Mouse (Mus musculus): Measurements from ENCODE around the gene Gbe1. TPM values are rescaled to one million over a fixed set of nuclear protein-coding genes. Genes with fewer than 3 reads are reported as not detected.

Gene Gbe1
- polyA plus RNA-seq, 1 experiment from 2014 or later = 17.6 TPM

GRCm38 (mm10) chr16:70527224-70527623 is 213.5 kb downstream of the Gbe1 start:
- WGBS = 96% methylated on average over 8 of the region's 8 CpGs
- Histone ChIP-seq H3K36me3 (no peaks in the 10 kb centered on the region), H3K4me3 (no peak overlapping the region), H3K4me1 (no peaks in the 10 kb centered on the region), H3K27ac (replicated peaks) (no peak overlapping the region), H3K27me3 (ENCODE audit: low read depth, poor library complexity, severe bottlenecking) (no peaks in the 10 kb centered on the region), H3K9me3 (replicated peaks) (no peaks in the 10 kb centered on the region)
- no peak for DNase-seq (ENCODE audit: low spot score)

GRCm38 (mm10) chr16:70535224-70535623 is 221.5 kb downstream of the Gbe1 start:
- 92% methylated on average over 2 of the region's 2 CpGs for WGBS
- Histone ChIP-seq H3K36me3 (no peaks in the 10 kb centered on the region), H3K4me1 (no peaks in the 10 kb centered on the region), H3K9me3 (replicated peaks) (no peaks in the 10 kb centered on the region), H3K27me3 (ENCODE audit: low read depth, poor library complexity, severe bottlenecking) (no peaks in the 10 kb centered on the region), H3K4me3 (no peak overlapping the region), H3K27ac (replicated peaks) (no peak overlapping the region)
- DNase-seq (ENCODE audit: low spot score) = no peak

- 25% methylated on average over 3 of the region's 3 CpGs for WGBS
- peak; percentile 49 for DNase-seq (ENCODE audit: low spot score)
- H3K4me1 ChIP-seq = peaks cover 19% of the 10 kb centered on the region
- H3K27ac ChIP-seq (replicated peaks) = peak overlapping the region; percentile 69
- H3K27me3 ChIP-seq (ENCODE audit: low read depth, poor library complexity, severe bottlenecking) = no peaks in the 10 kb centered on the region
- H3K9me3 ChIP-seq (replicated peaks) = no peaks in the 10 kb centered on the region
- no peak overlapping the region for H3K4me3 ChIP-seq
- H3K36me3 ChIP-seq = no peaks in the 10 kb centered on the region
Observed at GRCm38 (mm10) chr16:70550835-70551234, 237.1 kb downstream of the Gbe1 start.

- no peaks in the 10 kb centered on the region for H3K36me3 ChIP-seq
- H3K4me1 ChIP-seq = no peaks in the 10 kb centered on the region
- no peak for DNase-seq (ENCODE audit: low spot score)
- 91% methylated on average over 10 of the region's 10 CpGs for WGBS
- no peak overlapping the region for H3K27ac ChIP-seq (replicated peaks)
- H3K4me3 ChIP-seq = no peak overlapping the region
- H3K9me3 ChIP-seq (replicated peaks) = no peaks in the 10 kb centered on the region
- no peaks in the 10 kb centered on the region for H3K27me3 ChIP-seq (ENCODE audit: low read depth, poor library complexity, severe bottlenecking)
Observed at GRCm38 (mm10) chr16:70561635-70562348, 248.0 kb downstream of the Gbe1 start.

- Histone ChIP-seq H3K27ac (replicated peaks) (no peak overlapping the region), H3K9me3 (replicated peaks) (no peaks in the 10 kb centered on the region), H3K4me3 (no peak overlapping the region), H3K27me3 (ENCODE audit: low read depth, poor library complexity, severe bottlenecking) (no peaks in the 10 kb centered on the region), H3K36me3 (no peaks in the 10 kb centered on the region), H3K4me1 (no peaks in the 10 kb centered on the region)
- DNase-seq (ENCODE audit: low spot score) = no peak
- 94% methylated on average over 8 of the region's 8 CpGs for WGBS
Observed at GRCm38 (mm10) chr16:70562574-70562973, 248.8 kb downstream of the Gbe1 start.

GRCm38 (mm10) chr16:70563456-70563855 is 249.7 kb downstream of the Gbe1 start:
- Histone ChIP-seq H3K36me3 (no peaks in the 10 kb centered on the region), H3K4me1 (no peaks in the 10 kb centered on the region), H3K27ac (replicated peaks) (no peak overlapping the region), H3K27me3 (ENCODE audit: low read depth, poor library complexity, severe bottlenecking) (no peaks in the 10 kb centered on the region), H3K9me3 (replicated peaks) (no peaks in the 10 kb centered on the region), H3K4me3 (no peak overlapping the region)
- WGBS = 72% methylated on average over 5 of the region's 5 CpGs
- no peak for DNase-seq (ENCODE audit: low spot score)

GRCm38 (mm10) chr16:70568341-70569265 is 254.9 kb downstream of the Gbe1 start:
- H3K27me3 ChIP-seq (ENCODE audit: low read depth, poor library complexity, severe bottlenecking) = no peaks in the 10 kb centered on the region
- no peaks in the 10 kb centered on the region for H3K9me3 ChIP-seq (replicated peaks)
- H3K36me3 ChIP-seq = no peaks in the 10 kb centered on the region
- DNase-seq (ENCODE audit: low spot score) = peak; percentile 27
- H3K27ac ChIP-seq (replicated peaks) = no peak overlapping the region
- H3K4me1 ChIP-seq = no peaks in the 10 kb centered on the region
- H3K4me3 ChIP-seq = no peak overlapping the region
- WGBS = 67% methylated on average over 23 of the region's 23 CpGs

- DNase-seq (ENCODE audit: low spot score) = no peak
- H3K4me3 ChIP-seq = no peak overlapping the region
- H3K4me1 ChIP-seq = no peaks in the 10 kb centered on the region
- H3K36me3 ChIP-seq = no peaks in the 10 kb centered on the region
- no peak overlapping the region for H3K27ac ChIP-seq (replicated peaks)
- H3K9me3 ChIP-seq (replicated peaks) = no peaks in the 10 kb centered on the region
- WGBS = no CpG with 5 or more reads among the region's 7 CpGs
- H3K27me3 ChIP-seq (ENCODE audit: low read depth, poor library complexity, severe bottlenecking) = no peaks in the 10 kb centered on the region
Observed at GRCm38 (mm10) chr16:70585964-70586363, 272.2 kb downstream of the Gbe1 start.

GRCm38 (mm10) chr16:70602326-70602725 is 288.6 kb downstream of the Gbe1 start:
- 91% methylated on average over 3 of the region's 3 CpGs for WGBS
- Histone ChIP-seq H3K4me1 (no peaks in the 10 kb centered on the region), H3K27ac (replicated peaks) (no peak overlapping the region), H3K9me3 (replicated peaks) (no peaks in the 10 kb centered on the region), H3K36me3 (no peaks in the 10 kb centered on the region), H3K4me3 (no peak overlapping the region), H3K27me3 (ENCODE audit: low read depth, poor library complexity, severe bottlenecking) (no peaks in the 10 kb centered on the region)
- no peak for DNase-seq (ENCODE audit: low spot score)

GRCm38 (mm10) chr16:70608358-70608757 is 294.6 kb downstream of the Gbe1 start:
- 88% methylated on average over 2 of the region's 2 CpGs for WGBS
- no peaks in the 10 kb centered on the region for H3K36me3 ChIP-seq
- no peaks in the 10 kb centered on the region for H3K9me3 ChIP-seq (replicated peaks)

GRCm38 (mm10) chr16:70617691-70618090 is 303.9 kb downstream of the Gbe1 start:
- H3K4me1 ChIP-seq = no peaks in the 10 kb centered on the region
- WGBS = 79% methylated on average over 1 of the region's 1 CpGs
- no peak overlapping the region for H3K27ac ChIP-seq (replicated peaks)
- H3K27me3 ChIP-seq (ENCODE audit: low read depth, poor library complexity, severe bottlenecking) = no peaks in the 10 kb centered on the region
- no peaks in the 10 kb centered on the region for H3K9me3 ChIP-seq (replicated peaks)
- DNase-seq (ENCODE audit: low spot score) = no peak
- no peaks in the 10 kb centered on the region for H3K36me3 ChIP-seq
- H3K4me3 ChIP-seq = no peak overlapping the region

More at GRCm38 (mm10) chr16:70608358-70608757, 294.6 kb downstream of the Gbe1 start:
- Histone ChIP-seq H3K4me3 (no peak overlapping the region), H3K4me1 (no peaks in the 10 kb centered on the region), H3K27me3 (ENCODE audit: low read depth, poor library complexity, severe bottlenecking) (no peaks in the 10 kb centered on the region), H3K27ac (replicated peaks) (no peak overlapping the region)
- no peak for DNase-seq (ENCODE audit: low spot score)

GRCm38 (mm10) chr16:70618168-70618567 is 304.4 kb downstream of the Gbe1 start:
- no peaks in the 10 kb centered on the region for H3K36me3 ChIP-seq
- no peaks in the 10 kb centered on the region for H3K27me3 ChIP-seq (ENCODE audit: low read depth, poor library complexity, severe bottlenecking)
- DNase-seq (ENCODE audit: low spot score) = no peak
- 91% methylated on average over 3 of the region's 3 CpGs for WGBS
- no peak overlapping the region for H3K27ac ChIP-seq (replicated peaks)
- H3K9me3 ChIP-seq (replicated peaks) = no peaks in the 10 kb centered on the region
- H3K4me1 ChIP-seq = no peaks in the 10 kb centered on the region
- H3K4me3 ChIP-seq = no peak overlapping the region

Measured in midbrain, embryonic 10.5 days (tissue).